11 mouse cellular contexts compared by ENCODE assay signal in the genomic region with DNA sequence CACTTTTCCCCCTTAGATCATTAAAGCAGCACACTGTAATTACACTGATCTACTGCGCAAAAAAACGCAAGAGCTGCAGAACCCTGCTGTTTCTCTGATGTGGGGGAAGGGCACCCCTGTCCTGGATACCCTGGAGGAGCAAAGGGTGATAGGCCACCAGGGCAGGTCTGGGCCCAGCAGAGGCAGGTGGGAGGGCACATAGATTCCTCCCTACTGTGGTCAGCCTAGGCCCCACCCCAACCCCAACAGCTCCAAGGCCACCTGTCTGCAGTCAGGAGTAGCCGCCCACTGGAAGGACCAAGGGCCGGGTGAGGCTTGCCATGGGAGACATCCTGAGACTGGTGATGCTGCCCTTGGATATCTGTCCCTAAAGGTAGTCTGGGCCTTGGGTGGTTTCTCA. TPM values are rescaled to one million over a fixed set of nuclear protein-coding genes. Genes with fewer than 3 reads are reported as not detected.
A peak's percentile ranks its signal among the peaks of the same experiment; 100 is the strongest.
DNase-seq lines count a peak whose midpoint lies in the region; ATAC-seq and TF ChIP-seq lines count a peak whose summit lies in the region.
"Had no signal": no experiment of that assay in that cellular context is flagged by ENCODE, and none has a peak within 500 bp of the region (broad histone marks: within the 10 kb centered on the region; RNA-seq: fewer than 3 reads in every experiment).

No protein-coding gene starts in this region.

- H3K4me3 ChIP-seq in left cerebral cortex, adult 2 months: peak overlapping the region; percentile 92
- peak overlapping the region; percentile 69 for H3K4me3 ChIP-seq in hindbrain, embryonic 16.5 days (ENCODE audit: low read length)
- peak overlapping the region; percentile 57 for H3K4me3 ChIP-seq in neural tube, embryonic 15.5 days (replicated peaks)
- H3K4me3 ChIP-seq in heart, embryonic 11.5 days (ENCODE audit: low read depth, low read length): no peak overlapping the region
- H3K4me3 ChIP-seq: liver, embryonic 12.5 days; myocyte had no signal

- H3K27ac ChIP-seq in left cerebral cortex, adult 2 months: peak overlapping the region; percentile 96
- H3K27ac ChIP-seq in hindbrain, embryonic 16.5 days (ENCODE audit: low read depth, low read length): peak overlapping the region; percentile 90
- H3K27ac ChIP-seq in neural tube, embryonic 15.5 days (replicated peaks): peak overlapping the region; percentile 85
- no peak overlapping the region for H3K27ac ChIP-seq in heart, embryonic 11.5 days (ENCODE audit: low read depth, low read length)
- H3K27ac ChIP-seq: liver, embryonic 12.5 days had no signal

- ATAC-seq in hindbrain, embryonic 16.5 days: no peak
- no peak for ATAC-seq in neural tube, embryonic 15.5 days (ENCODE audit: low FRiP score)
- no peak for ATAC-seq in heart, embryonic 11.5 days (replicated peaks; ENCODE audit: insufficient number of reproducible peaks, low FRiP score, low TSS enrichment)
- ATAC-seq: liver, embryonic 12.5 days had no signal

- no peaks in the 10 kb centered on the region for H3K27me3 ChIP-seq in hindbrain, embryonic 16.5 days (replicated peaks; ENCODE audit: control insufficient read depth, insufficient read depth, low read length)
- no peaks in the 10 kb centered on the region for H3K27me3 ChIP-seq in neural tube, embryonic 15.5 days (replicated peaks)
- H3K27me3 ChIP-seq in heart, embryonic 11.5 days (ENCODE audit: control insufficient read depth, insufficient read depth, low read length): peaks cover 42% of the 10 kb centered on the region

- peak; percentile 74 for DNase-seq in cerebellum, adult 11-12 months
- no peak for DNase-seq in cerebellum, adult 11 months
- no peak for DNase-seq in left cerebral cortex, adult 2 months (ENCODE audit: extremely low spot score in 1 of 2, low spot score in 2 of 2)
- no peak for DNase-seq in left cerebral cortex, adult 8-10 months (ENCODE audit: low spot score in 2 of 2)
- DNase-seq in testis, postnatal 14 days (ENCODE audit: low spot score): no peak
- DNase-seq: lung, postnatal 14 days had no signal

- peaks cover 43% of the 10 kb centered on the region for H3K4me1 ChIP-seq in hindbrain, embryonic 16.5 days (ENCODE audit: control insufficient read depth, insufficient read depth, low read depth, low read length)
- peaks cover 79% of the 10 kb centered on the region for H3K4me1 ChIP-seq in neural tube, embryonic 15.5 days
- H3K4me1 ChIP-seq in heart, embryonic 11.5 days (ENCODE audit: control insufficient read depth, insufficient read depth, low read length): peaks cover 23% of the 10 kb centered on the region

- intact Hi-C loops in left cerebral cortex, adult 2 months (cut with DNase I): no loop called here

- 56% methylated on average over 4 of the region's 4 CpGs for WGBS in hindbrain, embryonic 16.5 days
- 47% methylated on average over 4 of the region's 4 CpGs for WGBS in neural tube, embryonic 15.5 days
- 64% methylated on average over 4 of the region's 4 CpGs for WGBS in heart, embryonic 11.5 days (ENCODE audit: insufficient replicate concordance)

- peak overlapping the region; percentile 87 for H3K4me2 ChIP-seq in hindbrain, embryonic 16.5 days (ENCODE audit: low read length)
- H3K4me2 ChIP-seq in neural tube, embryonic 15.5 days: peak overlapping the region; percentile 72
- H3K4me2 ChIP-seq in heart, embryonic 11.5 days: no peak overlapping the region
- H3K4me2 ChIP-seq: liver, embryonic 12.5 days had no signal

- H3K9me3 ChIP-seq in hindbrain, embryonic 16.5 days (ENCODE audit: control insufficient read depth, low read length): no peaks in the 10 kb centered on the region
- H3K9me3 ChIP-seq in neural tube, embryonic 15.5 days (replicated peaks): no peaks in the 10 kb centered on the region
- H3K9me3 ChIP-seq in heart, embryonic 11.5 days (replicated peaks; ENCODE audit: control insufficient read depth, low read length): no peaks in the 10 kb centered on the region
- H3K9me3 ChIP-seq: liver, embryonic 12.5 days had no signal

- no peak for TF ChIP-seq CTCF in left cerebral cortex, adult 2 months (IDR thresholded peaks at IDR 0.05)

- no peaks in the 10 kb centered on the region for H3K36me3 ChIP-seq in hindbrain, embryonic 16.5 days (ENCODE audit: control insufficient read depth, insufficient read depth, low read length)
- no peaks in the 10 kb centered on the region for H3K36me3 ChIP-seq in neural tube, embryonic 15.5 days
- no peaks in the 10 kb centered on the region for H3K36me3 ChIP-seq in heart, embryonic 11.5 days (ENCODE audit: control insufficient read depth, insufficient read depth, low read length)
- H3K36me3 ChIP-seq: liver, embryonic 12.5 days had no signal

- peak overlapping the region; percentile 92 for H3K9ac ChIP-seq in hindbrain, embryonic 16.5 days (ENCODE audit: low read depth, low read length)
- H3K9ac ChIP-seq in neural tube, embryonic 15.5 days (replicated peaks): peak overlapping the region; percentile 68
- no peak overlapping the region for H3K9ac ChIP-seq in heart, embryonic 11.5 days (ENCODE audit: low read depth, low read length)
- H3K9ac ChIP-seq: liver, embryonic 12.5 days had no signal

RNA-seq across cellular contexts. Expression of a gene that starts 1.6 kb away (rescaled TPM):
- 100 to 1,000 TPM; 193 to 203 TPM for total RNA-seq in left cerebral cortex, adult 2 months (2021)
- total RNA-seq in left cerebral cortex, adult 8-10 months (2022): 100 to 1,000 TPM; 217 to 244 (median 225) TPM
- polyA plus RNA-seq in hindbrain, embryonic 16.5 days (2015; fragmentation: Nextera tagmentation; extraction: Ambion mirVana): 35.6 and 46.6 TPM in 2 replicates
- polyA plus RNA-seq in neural tube, embryonic 15.5 days (2015; fragmentation: Nextera tagmentation; extraction: Ambion mirVana): 38.2 and 46.2 TPM in 2 replicates
- 0.24 and 0.35 TPM in 2 replicates for polyA plus RNA-seq in heart, embryonic 11.5 days (2014; fragmentation: Nextera tagmentation; extraction: Ambion mirVana)

RNA-seq across cellular contexts. Expression of a gene that starts 41.3 kb away (rescaled TPM):
- 10 to 100 TPM; 33.8 to 37.1 TPM for total RNA-seq in left cerebral cortex, adult 2 months (2021)
- total RNA-seq in left cerebral cortex, adult 8-10 months (2022): 10 to 100 TPM; 29.8 to 37.4 (median 32.2) TPM
- 24.2 and 27.3 TPM in 2 replicates for polyA plus RNA-seq in hindbrain, embryonic 16.5 days (2015; fragmentation: Nextera tagmentation; extraction: Ambion mirVana)
- polyA plus RNA-seq in neural tube, embryonic 15.5 days (2015; fragmentation: Nextera tagmentation; extraction: Ambion mirVana): 26.0 and 27.2 TPM in 2 replicates
- 15.1 and 16.0 TPM in 2 replicates for polyA plus RNA-seq in heart, embryonic 11.5 days (2014; fragmentation: Nextera tagmentation; extraction: Ambion mirVana)

RNA-seq across cellular contexts. Expression of a gene that starts 53.2 kb away (rescaled TPM):
- total RNA-seq in left cerebral cortex, adult 2 months (2021): 10 to 100 TPM; 15.9 to 16.9 TPM
- total RNA-seq in left cerebral cortex, adult 8-10 months (2022): 10 to 100 TPM; 15.7 to 17.7 (median 17.0) TPM
- polyA plus RNA-seq in hindbrain, embryonic 16.5 days (2015; fragmentation: Nextera tagmentation; extraction: Ambion mirVana): 20.5 and 22.9 TPM in 2 replicates
- polyA plus RNA-seq in neural tube, embryonic 15.5 days (2015; fragmentation: Nextera tagmentation; extraction: Ambion mirVana): 22.3 and 23.9 TPM in 2 replicates
- 14.6 and 18.9 TPM in 2 replicates for polyA plus RNA-seq in heart, embryonic 11.5 days (2014; fragmentation: Nextera tagmentation; extraction: Ambion mirVana)

RNA-seq across cellular contexts. Expression of a gene that starts 53.4 kb away (rescaled TPM):
- total RNA-seq in left cerebral cortex, adult 2 months (2021): 10 to 100 TPM; 33.7 to 38.6 TPM
- 10 to 100 TPM; 27.8 to 44.9 (median 35.4) TPM for total RNA-seq in left cerebral cortex, adult 8-10 months (2022)
- 47.1 and 62.7 TPM in 2 replicates for polyA plus RNA-seq in hindbrain, embryonic 16.5 days (2015; fragmentation: Nextera tagmentation; extraction: Ambion mirVana)
- polyA plus RNA-seq in neural tube, embryonic 15.5 days (2015; fragmentation: Nextera tagmentation; extraction: Ambion mirVana): 49.4 and 64.3 TPM in 2 replicates
- 83.2 and 83.4 TPM in 2 replicates for polyA plus RNA-seq in heart, embryonic 11.5 days (2014; fragmentation: Nextera tagmentation; extraction: Ambion mirVana)

Comparison
In these comparisons a context has a peak if more than half of its experiments do, and no peak if none do; other contexts are left out.
1. RNA of a gene that starts 1.6 kb away (polyA plus RNA-seq): 38.2 to 46.2 TPM in neural tube, embryonic 15.5 days and 35.6 to 46.6 TPM in hindbrain, embryonic 16.5 days; 0.24 to 0.35 TPM in heart, embryonic 11.5 days; every median in the first group is over 10 times any median in the second.